Mouse (Mus musculus): ENCODE measurements around the gene Grk1.
A peak's percentile ranks its signal among the peaks of the same experiment; 100 is the strongest.

Grk1 gene

GRCm38 (mm10) chr8:13404666-13405131 lies at the start of gene Grk1:
Grk1 (plus strand) TSS chr8:13405081.
- DNase-seq (ENCODE audit: low spot score in 2 of 2), result no peak

- no peak for DNase-seq (ENCODE audit: low spot score in 2 of 2)
Observed at GRCm38 (mm10) chr8:13356221-13356620, 48.7 kb upstream of the Grk1 start.

- no peak for DNase-seq (ENCODE audit: low spot score in 2 of 2)
Observed at GRCm38 (mm10) chr8:13356681-13357080, 48.2 kb upstream of the Grk1 start.

- no peak for DNase-seq (ENCODE audit: low spot score in 2 of 2)
Observed at GRCm38 (mm10) chr8:13360213-13360612, 44.7 kb upstream of the Grk1 start.

GRCm38 (mm10) chr8:13361865-13362264 lies 43.0 kb upstream of the Grk1 start:
- DNase-seq (ENCODE audit: low spot score in 2 of 2), result no peak

- DNase-seq (ENCODE audit: low spot score in 2 of 2), result no peak
Observed at GRCm38 (mm10) chr8:13373151-13373662, 31.7 kb upstream of the Grk1 start.

GRCm38 (mm10) chr8:13381630-13382029 lies 23.3 kb upstream of the Grk1 start:
- DNase-seq (ENCODE audit: low spot score in 2 of 2), result no peak

- DNase-seq (ENCODE audit: low spot score in 2 of 2), result no peak
Observed at GRCm38 (mm10) chr8:13382536-13382935, 22.3 kb upstream of the Grk1 start.

- DNase-seq (ENCODE audit: low spot score in 2 of 2), result no peak
Observed at GRCm38 (mm10) chr8:13382999-13383398, 21.9 kb upstream of the Grk1 start.

- no peak for DNase-seq (ENCODE audit: low spot score in 2 of 2)
Observed at GRCm38 (mm10) chr8:13386366-13386765, 18.5 kb upstream of the Grk1 start.

GRCm38 (mm10) chr8:13387728-13388127 lies 17.2 kb upstream of the Grk1 start:
- DNase-seq (ENCODE audit: low spot score in 2 of 2), result no peak

- DNase-seq (ENCODE audit: low spot score in 2 of 2), result no peak
Observed at GRCm38 (mm10) chr8:13388744-13389143, 16.1 kb upstream of the Grk1 start.

GRCm38 (mm10) chr8:13393869-13394268 lies 11.0 kb upstream of the Grk1 start:
- DNase-seq (ENCODE audit: low spot score in 2 of 2), result no peak

GRCm38 (mm10) chr8:13396725-13397124 lies 8.2 kb upstream of the Grk1 start, which contains the start of gene Atp4b:
Atp4b (minus strand) TSS chr8:13396825.
- no peak for DNase-seq (ENCODE audit: low spot score in 2 of 2)

- DNase-seq (ENCODE audit: low spot score in 2 of 2), result no peak
Observed at GRCm38 (mm10) chr8:13403517-13403916, 1.4 kb upstream of the Grk1 start.

GRCm38 (mm10) chr8:13406011-13406410 lies 1.1 kb downstream of the Grk1 start:
- no peak for DNase-seq (ENCODE audit: low spot score in 2 of 2)

- peak; percentile 17 to 19 for DNase-seq (ENCODE audit: low spot score in 2 of 2)
Observed at GRCm38 (mm10) chr8:13411597-13411996, 6.7 kb downstream of the Grk1 start.

GRCm38 (mm10) chr8:13412891-13413558 lies 8.1 kb downstream of the Grk1 start:
- peak in 1 of 2 experiments; percentile 28 for DNase-seq (ENCODE audit: low spot score in 2 of 2)

- no peak for DNase-seq (ENCODE audit: low spot score in 2 of 2)
Observed at GRCm38 (mm10) chr8:13413823-13414390, 9.0 kb downstream of the Grk1 start.

- no peak for DNase-seq (ENCODE audit: low spot score in 2 of 2)
Observed at GRCm38 (mm10) chr8:13415879-13416278, 11.0 kb downstream of the Grk1 start.

GRCm38 (mm10) chr8:13419111-13419639 lies 14.3 kb downstream of the Grk1 start:
- DNase-seq (ENCODE audit: low spot score in 2 of 2), result no peak

GRCm38 (mm10) chr8:13420970-13421369 lies 16.1 kb downstream of the Grk1 start:
- DNase-seq (ENCODE audit: low spot score in 2 of 2), result no peak

- DNase-seq (ENCODE audit: low spot score in 2 of 2), result no peak
Observed at GRCm38 (mm10) chr8:13427351-13427750, 22.5 kb downstream of the Grk1 start.
